Comparison of ENCODE assay signal across 19 mouse cellular contexts in the genomic region with DNA sequence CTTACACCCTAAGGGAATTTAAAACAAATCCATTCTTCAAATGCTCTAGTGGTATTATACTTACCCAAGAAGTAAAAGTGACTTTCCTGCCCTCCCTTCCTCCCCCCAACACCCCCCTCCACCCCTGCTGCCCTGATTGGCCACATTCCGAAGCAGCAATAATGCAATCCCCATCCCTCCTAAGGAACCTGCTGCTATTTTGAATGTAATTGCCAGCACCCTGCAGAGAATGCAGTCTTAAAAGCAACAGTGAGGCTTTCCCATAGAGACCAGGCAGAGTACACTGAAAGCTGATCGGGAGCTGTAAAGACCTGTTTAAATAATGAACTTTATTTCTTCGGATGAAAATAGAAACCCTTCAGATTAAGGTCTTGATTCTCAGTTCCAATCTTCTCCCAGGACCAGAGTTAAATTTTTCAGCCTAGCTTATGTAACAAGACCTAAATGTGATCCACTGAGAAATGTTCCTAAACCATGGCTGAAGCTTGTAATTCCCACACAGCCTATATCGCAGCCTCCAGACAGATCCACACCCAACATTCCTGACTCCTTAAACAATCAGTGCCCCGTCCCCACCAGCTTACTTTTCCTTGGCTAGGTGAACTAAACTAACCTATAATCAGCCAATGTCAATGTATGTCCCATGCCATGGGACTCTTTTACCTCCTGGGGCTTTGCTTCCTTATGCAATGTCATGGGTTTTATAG.
DNase-seq lines count a peak whose midpoint lies in the region; ATAC-seq and TF ChIP-seq lines count a peak whose summit lies in the region.
"Had no signal": no experiment of that assay in that cellular context is flagged by ENCODE, and none has a peak within 500 bp of the region (broad histone marks: within the 10 kb centered on the region; RNA-seq: fewer than 3 reads in every experiment).

No protein-coding gene starts in this region.

- no peak overlapping the region for H3K27ac ChIP-seq in intestine, embryonic 15.5 days
- no peak overlapping the region for H3K27ac ChIP-seq in intestine, embryonic 16.5 days (ENCODE audit: low read length)
- no peak overlapping the region for H3K27ac ChIP-seq in hindbrain, embryonic 15.5 days (replicated peaks)
- H3K27ac ChIP-seq in stomach, embryonic 15.5 days: no peak overlapping the region
- no peak overlapping the region; the same call in 1 of the 2 replicates for H3K27ac ChIP-seq in gastrocnemius, adult 2 months
- H3K27ac ChIP-seq in liver, embryonic 12.5 days: no peak overlapping the region
- H3K27ac ChIP-seq: embryonic facial prominence, embryonic 15.5 days; heart, embryonic 10.5 days; kidney, embryonic 15.5 days; lung, embryonic 15.5 days had no signal

- H3K9ac ChIP-seq in intestine, embryonic 15.5 days: no peak overlapping the region
- H3K9ac ChIP-seq in intestine, embryonic 16.5 days (ENCODE audit: low read depth, low read length): no peak overlapping the region
- no peak overlapping the region for H3K9ac ChIP-seq in hindbrain, embryonic 15.5 days
- H3K9ac ChIP-seq in stomach, embryonic 15.5 days: no peak overlapping the region
- no peak overlapping the region for H3K9ac ChIP-seq in liver, embryonic 12.5 days
- H3K9ac ChIP-seq: embryonic facial prominence, embryonic 15.5 days; kidney, embryonic 15.5 days; lung, embryonic 15.5 days had no signal

- no peaks in the 10 kb centered on the region for H3K36me3 ChIP-seq in intestine, embryonic 15.5 days
- no peaks in the 10 kb centered on the region for H3K36me3 ChIP-seq in intestine, embryonic 16.5 days (ENCODE audit: control insufficient read depth, insufficient read depth, low read length)
- H3K36me3 ChIP-seq in hindbrain, embryonic 15.5 days: no peaks in the 10 kb centered on the region
- no peaks in the 10 kb centered on the region for H3K36me3 ChIP-seq in stomach, embryonic 15.5 days
- no peaks in the 10 kb centered on the region for H3K36me3 ChIP-seq in liver, embryonic 12.5 days
- H3K36me3 ChIP-seq: embryonic facial prominence, embryonic 15.5 days; heart, embryonic 10.5 days; kidney, embryonic 15.5 days; lung, embryonic 15.5 days had no signal

- no peaks in the 10 kb centered on the region for H3K9me3 ChIP-seq in intestine, embryonic 15.5 days
- no peaks in the 10 kb centered on the region for H3K9me3 ChIP-seq in intestine, embryonic 16.5 days (ENCODE audit: control insufficient read depth, low read length)
- H3K9me3 ChIP-seq in hindbrain, embryonic 15.5 days: no peaks in the 10 kb centered on the region
- no peaks in the 10 kb centered on the region for H3K9me3 ChIP-seq in stomach, embryonic 15.5 days
- no peaks in the 10 kb centered on the region for H3K9me3 ChIP-seq in liver, embryonic 12.5 days (replicated peaks)
- H3K9me3 ChIP-seq: embryonic facial prominence, embryonic 15.5 days; heart, embryonic 10.5 days; kidney, embryonic 15.5 days; lung, embryonic 15.5 days had no signal

- H3K27me3 ChIP-seq in intestine, embryonic 15.5 days (replicated peaks): no peaks in the 10 kb centered on the region
- H3K27me3 ChIP-seq in intestine, embryonic 16.5 days (replicated peaks; ENCODE audit: control insufficient read depth, insufficient read depth, low read length): no peaks in the 10 kb centered on the region
- no peaks in the 10 kb centered on the region for H3K27me3 ChIP-seq in hindbrain, embryonic 15.5 days
- H3K27me3 ChIP-seq in stomach, embryonic 15.5 days (replicated peaks): no peaks in the 10 kb centered on the region
- no peaks in the 10 kb centered on the region for H3K27me3 ChIP-seq in liver, embryonic 12.5 days (replicated peaks)
- H3K27me3 ChIP-seq: CH12.LX; embryonic facial prominence, embryonic 15.5 days; kidney, embryonic 15.5 days; lung, embryonic 15.5 days had no signal

- peaks cover 10% of the 10 kb centered on the region for H3K4me1 ChIP-seq in intestine, embryonic 15.5 days (replicated peaks)
- 0 out of 2 replicates have a peak, but pooled peaks cover 5% of the 10 kb centered on the region for H3K4me1 ChIP-seq in intestine, embryonic 16.5 days (ENCODE audit: control insufficient read depth, insufficient read depth, low read length)
- H3K4me1 ChIP-seq in hindbrain, embryonic 15.5 days (replicated peaks): peaks cover 8% of the 10 kb centered on the region
- 0 out of 2 replicates have a peak, but pooled peaks cover 7% of the 10 kb centered on the region for H3K4me1 ChIP-seq in stomach, embryonic 15.5 days
- H3K4me1 ChIP-seq in liver, embryonic 12.5 days: 0 out of 2 replicates have a peak, but pooled peaks cover 2% of the 10 kb centered on the region

- no peak for TF ChIP-seq CTCF in gastrocnemius, adult 2 months (IDR thresholded peaks at IDR 0.05)

- DNase-seq in embryo, embryonic 10 days (ENCODE audit: low spot score): peak; percentile 19
- no peak for DNase-seq in embryo, embryonic 9.5 days (ENCODE audit: extremely low spot score)
- no peak for DNase-seq in gastrocnemius, adult 2 months
- DNase-seq: adrenal gland, postnatal 14 days; cerebellum, adult 8-10 months; gastrocnemius, postnatal 36 days; heart, postnatal 14 days; midbrain, embryonic 14.5 days had no signal

- H3K4me3 ChIP-seq in intestine, embryonic 15.5 days (replicated peaks): no peak overlapping the region
- no peak overlapping the region for H3K4me3 ChIP-seq in intestine, embryonic 16.5 days (ENCODE audit: low read length)
- H3K4me3 ChIP-seq in hindbrain, embryonic 15.5 days: no peak overlapping the region
- no peak overlapping the region for H3K4me3 ChIP-seq in stomach, embryonic 15.5 days (replicated peaks)
- H3K4me3 ChIP-seq in gastrocnemius, adult 2 months: no peak overlapping the region
- H3K4me3 ChIP-seq in liver, embryonic 12.5 days: no peak overlapping the region
- H3K4me3 ChIP-seq: embryonic facial prominence, embryonic 15.5 days; heart, embryonic 10.5 days; kidney, embryonic 15.5 days; lung, embryonic 15.5 days had no signal

- no peak overlapping the region for H3K4me2 ChIP-seq in intestine, embryonic 15.5 days (replicated peaks)
- H3K4me2 ChIP-seq in intestine, embryonic 16.5 days (ENCODE audit: low read depth, low read length): no peak overlapping the region
- no peak overlapping the region for H3K4me2 ChIP-seq in hindbrain, embryonic 15.5 days
- no peak overlapping the region for H3K4me2 ChIP-seq in stomach, embryonic 15.5 days
- H3K4me2 ChIP-seq in liver, embryonic 12.5 days: no peak overlapping the region
- H3K4me2 ChIP-seq: embryonic facial prominence, embryonic 15.5 days; kidney, embryonic 15.5 days; liver, embryonic 11.5 days; lung, embryonic 15.5 days had no signal

- intact Hi-C loops in gastrocnemius, adult 2 months (cut with DNase I): no loop called here

- ATAC-seq in intestine, embryonic 15.5 days: peak; percentile 22; the same call in 1 of the 2 replicates
- ATAC-seq in intestine, embryonic 16.5 days: no peak
- ATAC-seq in hindbrain, embryonic 15.5 days (ENCODE audit: low FRiP score, low read depth): 0 out of 2 replicates have a peak, but pooled peaks have one; percentile 59
- peak; percentile 41 for ATAC-seq in stomach, embryonic 15.5 days (ENCODE audit: insufficient read depth, low FRiP score, low read depth)
- no peak for ATAC-seq in liver, embryonic 12.5 days

- 41% methylated on average over 5 of the region's 5 CpGs for WGBS in intestine, embryonic 15.5 days
- WGBS in intestine, embryonic 16.5 days: 38% methylated on average over 5 of the region's 5 CpGs
- 9% methylated on average over 5 of the region's 5 CpGs for WGBS in hindbrain, embryonic 15.5 days
- WGBS in stomach, embryonic 15.5 days: 40% methylated on average over 5 of the region's 5 CpGs
- 46% methylated on average over 5 of the region's 5 CpGs for WGBS in liver, embryonic 12.5 days (ENCODE audit: insufficient replicate concordance)

Comparison
In these comparisons a context has a peak if more than half of its experiments do, and no peak if none do; other contexts are left out.
1. ATAC-seq: peak in intestine, embryonic 15.5 days (single experiment), hindbrain, embryonic 15.5 days (single experiment) and stomach, embryonic 15.5 days (single experiment); none in intestine, embryonic 16.5 days (single experiment) and liver, embryonic 12.5 days (single experiment).